Comparison of ENCODE assay signal across 14 mouse cellular contexts in the genomic region with DNA sequence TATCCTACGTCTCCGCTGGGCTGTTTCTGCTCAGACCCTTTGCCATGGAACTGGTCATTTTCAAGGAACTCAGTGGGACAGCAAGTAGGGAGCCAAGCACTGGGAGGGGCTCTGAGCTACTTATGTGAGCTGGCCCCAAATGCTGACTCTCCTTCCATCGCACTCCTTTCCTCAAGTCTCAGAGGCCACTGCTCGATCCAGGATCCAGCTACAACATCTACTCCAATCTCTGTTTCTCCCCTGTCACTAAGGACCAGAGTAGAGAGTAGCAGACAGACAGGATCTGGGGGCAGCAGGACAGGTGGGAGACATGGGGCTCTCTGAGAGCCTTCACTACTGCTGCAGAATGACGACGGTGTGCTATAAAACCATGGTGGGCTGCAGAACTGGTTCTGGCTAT.
DNase-seq lines count a peak whose midpoint lies in the region; ATAC-seq and TF ChIP-seq lines count a peak whose summit lies in the region.
"Had no signal": no experiment of that assay in that cellular context is flagged by ENCODE, and none has a peak within 500 bp of the region (broad histone marks: within the 10 kb centered on the region; RNA-seq: fewer than 3 reads in every experiment).

No protein-coding gene starts in this region.

- ATAC-seq in G1E (ENCODE audit: extremely low read depth, insufficient number of reproducible peaks, low FRiP score, poor library complexity, severe bottlenecking), result no peak
- no peak for ATAC-seq in liver, embryonic 13.5 days (ENCODE audit: low read depth)
- ATAC-seq: forebrain, postnatal 0 days had no signal

- peak; percentile 95 for DNase-seq in heart, adult 11 months
- DNase-seq in heart, postnatal 25 days (ENCODE audit: low spot score), result no peak
- no peak for DNase-seq in left cerebral cortex, adult 2 months (ENCODE audit: extremely low spot score in 1 of 2, low spot score in 2 of 2)
- DNase-seq in left cerebral cortex, adult 11 months (ENCODE audit: low spot score), result no peak
- DNase-seq in G1E (ENCODE audit: low spot score), result no peak
- DNase-seq in liver, embryonic 13.5 days, result no peak
- no peak for DNase-seq in ovary, postnatal 10 days (ENCODE audit: low spot score)
- DNase-seq in layer of hippocampus, adult 18-20 months (ENCODE audit: low spot score in 2 of 2), result no peak
- DNase-seq: cerebellum, adult 2 months; forebrain, postnatal 0 days; kidney, adult 11 months; midbrain, embryonic 14.5 days had no signal

- 86% methylated on average over 6 of the region's 6 CpGs for WGBS in liver, embryonic 13.5 days (ENCODE audit: insufficient replicate concordance)

- peak overlapping the region; percentile 63 for H3K27ac ChIP-seq in left cerebral cortex, adult 2 months
- H3K27ac ChIP-seq in liver, embryonic 13.5 days, result 0 out of 2 replicates have a peak overlapping the region, but pooled peaks have one; percentile 34
- H3K27ac ChIP-seq: hindbrain, embryonic 15.5 days; limb, embryonic 13.5 days had no signal

- H3K4me1 ChIP-seq in G1E (ENCODE audit: insufficient read depth, low read depth, low read length), result peaks cover 78% of the 10 kb centered on the region
- peaks cover 30% of the 10 kb centered on the region for H3K4me1 ChIP-seq in liver, embryonic 13.5 days (replicated peaks)

- TF ChIP-seq CTCF in left cerebral cortex, adult 2 months (IDR thresholded peaks at IDR 0.05), result no peak
- TF ChIP-seq CTCF in G1E (IDR thresholded peaks at IDR 0.05; ENCODE audit: low read depth, low read length), result no peak

- no peaks in the 10 kb centered on the region for H3K9me3 ChIP-seq in G1E (replicated peaks)
- H3K9me3 ChIP-seq in liver, embryonic 13.5 days (replicated peaks), result no peaks in the 10 kb centered on the region
- H3K9me3 ChIP-seq: hindbrain, embryonic 15.5 days had no signal

- no peak overlapping the region for H3K9ac ChIP-seq in liver, embryonic 13.5 days
- H3K9ac ChIP-seq: forebrain, postnatal 0 days; hindbrain, embryonic 15.5 days; limb, embryonic 13.5 days had no signal

- intact Hi-C loops in heart, postnatal 25 days (cut with DNase I), result no loop called here
- intact Hi-C loops in left cerebral cortex, adult 2 months (cut with DNase I), result no loop called here

- H3K4me2 ChIP-seq in liver, embryonic 13.5 days, result peak overlapping the region; percentile 39
- H3K4me2 ChIP-seq: hindbrain, embryonic 15.5 days; limb, embryonic 13.5 days had no signal

- no peaks in the 10 kb centered on the region for H3K27me3 ChIP-seq in G1E (ENCODE audit: insufficient read depth, low read length)
- 0 out of 2 replicates have a peak, but pooled peaks cover 6% of the 10 kb centered on the region for H3K27me3 ChIP-seq in liver, embryonic 13.5 days
- H3K27me3 ChIP-seq: hindbrain, embryonic 15.5 days had no signal

- no peak overlapping the region for H3K4me3 ChIP-seq in left cerebral cortex, adult 2 months
- H3K4me3 ChIP-seq in G1E (ENCODE audit: low read depth, low read length), result peak overlapping the region; percentile 61; the same call in 1 of the 2 replicates
- no peak overlapping the region for H3K4me3 ChIP-seq in liver, embryonic 13.5 days (replicated peaks)
- H3K4me3 ChIP-seq: hindbrain, embryonic 15.5 days; limb, embryonic 13.5 days had no signal

- peaks cover 55% of the 10 kb centered on the region for H3K36me3 ChIP-seq in G1E (replicated peaks)
- no peaks in the 10 kb centered on the region for H3K36me3 ChIP-seq in liver, embryonic 13.5 days
- H3K36me3 ChIP-seq: hindbrain, embryonic 15.5 days; limb, embryonic 13.5 days had no signal
